Mouse (Mus musculus): Measurements from ENCODE around the gene Vps29. TPM values are rescaled to one million over a fixed set of nuclear protein-coding genes. Genes with fewer than 3 reads are reported as not detected.
A peak's percentile ranks its signal among the peaks of the same experiment; 100 is the strongest.

The Vps29 gene
- total RNA-seq, 2 experiments from 2014 or later, result 94.4 to 97.5 TPM

GRCm38 (mm10) chr5:122392227-122393004, 38.2 kb downstream of the Vps29 start:
- DNase-seq, result peak; percentile 43 to 46
- intact Hi-C loops (cut with DNase I), result loop anchor here (5.0 kb wide), 1 partner anchor 125 kb away; no protein-coding TSS in a partner anchor

DNA sequence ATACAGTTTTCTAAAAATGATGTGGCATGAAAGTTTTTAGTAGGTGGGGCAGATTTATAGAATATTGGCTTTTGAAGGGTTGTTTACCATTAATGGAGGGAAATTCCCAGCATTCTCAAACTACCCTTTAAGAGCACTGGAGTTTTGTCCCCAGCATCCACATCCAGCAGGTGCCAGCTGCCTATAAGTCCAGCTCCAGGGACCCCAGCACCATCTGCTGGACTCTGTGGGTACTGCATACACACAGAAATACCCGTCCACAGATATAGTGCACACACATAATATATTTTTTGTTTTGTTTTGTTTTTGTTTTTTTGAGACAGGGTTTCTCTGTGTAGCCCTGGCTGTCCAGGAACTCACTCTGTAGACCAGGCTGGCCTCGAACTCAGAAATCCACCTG, 39.7 kb downstream of the Vps29 start:
- peak; percentile 67 to 83 for DNase-seq
- intact Hi-C loops (cut with DNase I), result loop anchor here (5.0 kb wide), 1 partner anchor 127 kb away; no protein-coding TSS in a partner anchor

GRCm38 (mm10) chr5:122396791-122397190, 42.6 kb downstream of the Vps29 start:
- DNase-seq, result peak; percentile 49 to 51
- intact Hi-C loops (cut with DNase I), result no loop called here

DNA sequence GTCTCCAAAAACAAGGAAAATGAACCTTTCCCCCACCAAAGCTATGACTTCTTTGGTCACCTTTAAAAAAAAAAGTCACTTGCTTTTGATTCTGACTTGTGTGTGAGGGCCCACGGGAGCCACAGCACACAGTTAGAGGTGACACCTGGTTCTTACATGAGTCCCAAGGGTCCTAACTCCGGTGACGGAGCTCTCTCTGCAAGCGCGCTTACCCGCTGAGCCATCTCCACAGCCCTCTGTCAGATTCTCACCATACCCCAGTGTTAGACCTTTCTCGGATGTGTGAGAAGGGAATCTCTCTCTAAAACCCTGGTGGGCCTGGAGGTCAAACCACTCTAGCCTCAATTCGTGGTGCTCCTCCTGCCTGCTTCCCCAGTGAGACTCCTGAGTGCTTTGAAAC, 43.3 kb downstream of the Vps29 start:
- intact Hi-C loops (cut with DNase I), result no loop called here
- no peak for DNase-seq

DNA sequence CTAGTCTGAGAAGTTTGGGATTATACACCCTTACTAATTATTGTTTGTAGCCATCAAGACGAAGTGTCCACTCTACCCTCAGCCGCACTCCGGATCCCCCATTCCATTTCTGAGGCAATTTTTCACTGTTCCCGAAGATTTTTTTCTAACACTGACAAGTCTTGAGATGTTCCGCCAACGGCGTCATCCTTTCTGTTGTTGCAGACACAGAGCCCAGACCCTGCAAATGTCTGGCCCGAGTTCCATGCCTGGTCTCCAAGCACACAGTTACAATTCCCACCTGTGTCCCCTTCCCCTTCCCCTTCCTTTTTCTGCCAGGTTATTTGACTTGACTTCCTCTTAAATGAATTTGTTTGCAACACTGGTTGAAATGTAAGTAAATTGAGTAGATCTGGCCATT, 45.7 kb downstream of the Vps29 start:
- no peak for DNase-seq
- intact Hi-C loops (cut with DNase I), result loop anchor here (2.0 to 5.0 kb wide), 2 partner anchors 27 to 327 kb away; partner anchors contain the start of gene Fam216a

GRCm38 (mm10) chr5:122400628-122401302, 46.6 kb downstream of the Vps29 start:
- intact Hi-C loops (cut with DNase I), result loop anchor here (1.0 to 5.0 kb wide), 2 partner anchors 227 to 327 kb away; no protein-coding TSS in a partner anchor
- peak; percentile 73 to 75 for DNase-seq

DNA sequence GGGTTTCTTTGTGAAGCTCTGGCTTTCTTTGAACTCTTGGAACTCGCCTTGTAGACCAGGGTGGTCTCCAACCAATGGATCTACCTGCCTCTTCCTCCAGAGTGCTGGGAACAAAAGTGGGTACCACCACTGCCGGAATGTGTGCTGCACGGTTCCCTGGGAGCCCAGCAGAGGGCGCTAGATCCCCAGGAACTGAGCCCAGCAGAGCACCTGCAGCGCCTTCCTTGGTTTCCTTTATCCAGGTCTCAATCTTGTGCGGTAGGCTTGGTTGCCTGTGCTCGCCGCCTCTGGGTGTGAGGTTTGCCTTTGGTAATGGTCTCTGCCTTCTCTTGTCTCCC, 47.1 kb downstream of the Vps29 start:
- DNase-seq, result peak; percentile 84
- intact Hi-C loops (cut with DNase I), result loop anchor here (1.0 to 5.0 kb wide), 2 partner anchors 226 to 326 kb away; no protein-coding TSS in a partner anchor

GRCm38 (mm10) chr5:122402160-122402559, 48.0 kb downstream of the Vps29 start:
- intact Hi-C loops (cut with DNase I), result loop anchor here (2.0 to 5.0 kb wide), 2 partner anchors 21 to 325 kb away; no protein-coding TSS in a partner anchor
- no peak for DNase-seq

DNA sequence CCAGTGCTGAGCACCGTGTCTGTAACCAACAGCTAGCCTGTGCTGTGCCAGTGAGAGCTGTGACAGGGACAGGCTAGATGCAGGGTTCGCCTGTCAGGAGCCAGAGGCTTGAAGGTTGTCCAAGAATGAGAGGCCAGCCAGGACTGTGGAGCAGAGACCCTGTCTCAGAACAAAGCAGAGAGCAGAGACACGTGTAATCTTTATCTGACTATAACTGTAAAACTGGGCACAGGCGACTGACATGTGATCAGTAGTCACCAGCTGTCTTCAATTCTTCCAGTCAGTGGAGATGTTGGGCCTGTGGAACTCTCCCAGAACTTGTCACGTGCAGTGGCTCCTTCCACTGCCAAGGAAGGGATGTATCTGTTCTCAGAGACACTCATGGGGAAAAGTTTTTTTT, 48.6 kb downstream of the Vps29 start:
- DNase-seq, result peak; percentile 70 to 77
- intact Hi-C loops (cut with DNase I), result loop anchor here (2.0 to 5.0 kb wide), 2 partner anchors 20 to 325 kb away; no protein-coding TSS in a partner anchor

- DNase-seq, result no peak
- intact Hi-C loops (cut with DNase I), result loop anchor here (2.0 to 5.0 kb wide), 2 partner anchors 19 to 324 kb away; no protein-coding TSS in a partner anchor
Measured at GRCm38 (mm10) chr5:122403362-122403761, 49.2 kb downstream of the Vps29 start.

DNA sequence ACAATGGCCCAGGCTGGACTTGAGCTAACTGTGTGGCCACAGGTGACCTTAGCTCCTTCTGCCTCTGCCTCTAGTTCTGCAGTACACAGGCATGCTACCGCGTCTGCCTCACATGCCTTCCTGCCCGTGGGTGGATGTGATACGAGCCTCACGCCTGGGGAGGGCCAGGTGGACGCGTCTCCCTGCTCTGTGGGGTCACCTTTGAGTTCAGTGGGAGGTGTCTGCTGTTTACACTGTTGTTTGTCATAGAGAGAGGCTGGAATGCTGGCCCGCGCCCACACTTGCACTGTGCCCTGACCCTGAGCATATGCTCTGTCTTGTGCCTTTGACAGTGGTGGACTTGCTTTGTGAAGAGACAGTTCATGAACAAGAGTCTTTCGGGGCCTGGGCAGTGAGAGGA, 51.4 kb downstream of the Vps29 start:
- no peak for DNase-seq
- intact Hi-C loops (cut with DNase I), result no loop called here

- intact Hi-C loops (cut with DNase I), result no loop called here
- no peak for DNase-seq
Measured at GRCm38 (mm10) chr5:122409692-122410645, 55.8 kb downstream of the Vps29 start.

GRCm38 (mm10) chr5:122411892-122412291, 57.7 kb downstream of the Vps29 start:
- no peak for DNase-seq
- intact Hi-C loops (cut with DNase I), result no loop called here

DNA sequence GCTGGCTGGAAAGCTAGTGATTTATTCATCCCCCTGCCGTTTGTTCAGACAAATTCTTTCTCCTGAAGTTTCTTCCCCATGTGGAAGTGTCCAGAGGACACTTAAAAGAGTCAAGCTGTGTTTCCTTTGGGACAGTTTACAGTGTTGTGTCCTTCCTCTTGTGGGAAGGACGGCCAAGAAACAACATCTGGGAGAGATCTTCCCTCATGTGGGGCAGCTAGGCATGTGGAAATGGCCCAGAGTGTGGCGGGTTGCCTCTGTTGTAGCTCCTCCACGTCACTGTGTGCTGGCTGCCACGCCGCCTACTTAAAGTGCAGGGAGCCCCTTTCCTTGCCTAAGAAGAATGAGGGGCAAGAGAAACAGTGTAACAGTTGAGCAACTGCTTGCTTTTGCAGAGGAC, 58.7 kb downstream of the Vps29 start:
- no peak for DNase-seq
- intact Hi-C loops (cut with DNase I), result no loop called here

GRCm38 (mm10) chr5:122414351-122414750, 60.2 kb downstream of the Vps29 start:
- DNase-seq, result no peak
- intact Hi-C loops (cut with DNase I), result no loop called here

Other genes starting within 250 kb of the Vps29 start
- not detected for gene Ccdc63, start 213.5 kb upstream of the Vps29 start, total RNA-seq (2021)
- gene Ppp1cc, start 196.1 kb upstream of the Vps29 start, total RNA-seq (2021), result 100 to 1,000 TPM; 118 to 125 TPM
- gene Hvcn1, start 147.6 kb upstream of the Vps29 start, total RNA-seq (2021), result 1 to 10 TPM; 1.4 to 1.7 TPM
- gene Tctn1, start 89.9 kb upstream of the Vps29 start, total RNA-seq (2021), result 1 to 10 TPM; 4.3 to 4.6 TPM
- gene Pptc7, start 70.0 kb upstream of the Vps29 start, total RNA-seq (2021), result 10 to 100 TPM; 89.5 to 98.4 TPM
- under 1 TPM; 0.57 to 0.94 TPM for gene Rad9b, start 136 bp upstream of the Vps29 start, total RNA-seq (2021)
- gene Gpn3, start 17.5 kb downstream of the Vps29 start, total RNA-seq (2021), result 10 to 100 TPM; 26.6 to 30.6 TPM
- gene Fam216a, start 18.0 kb downstream of the Vps29 start, total RNA-seq (2021), result 10 to 100 TPM; 11.7 to 14.7 TPM
- 100 to 1,000 TPM in 1 of 2 experiments, 10 to 100 TPM in 1; 99.6 to 103 TPM for gene Arpc3, start 37.5 kb downstream of the Vps29 start, total RNA-seq (2021)
- 10 to 100 TPM; 31.7 to 35.1 TPM for gene Anapc7, start 67.3 kb downstream of the Vps29 start, total RNA-seq (2021)
- gene Atp2a2, start 147.9 kb downstream of the Vps29 start, total RNA-seq (2021), result over 10,000 TPM; 11,843 to 11,873 TPM

Measured in heart, postnatal 36 days (tissue).